Mouse (Mus musculus): ENCODE measurements around the gene Selenom. TPM values are rescaled to one million over a fixed set of nuclear protein-coding genes. Genes with fewer than 3 reads are reported as not detected.
A peak's percentile ranks its signal among the peaks of the same experiment; 100 is the strongest.

Selenom gene
- polyA plus RNA-seq, 1 experiment from 2014 or later, result 129 TPM

DNA sequence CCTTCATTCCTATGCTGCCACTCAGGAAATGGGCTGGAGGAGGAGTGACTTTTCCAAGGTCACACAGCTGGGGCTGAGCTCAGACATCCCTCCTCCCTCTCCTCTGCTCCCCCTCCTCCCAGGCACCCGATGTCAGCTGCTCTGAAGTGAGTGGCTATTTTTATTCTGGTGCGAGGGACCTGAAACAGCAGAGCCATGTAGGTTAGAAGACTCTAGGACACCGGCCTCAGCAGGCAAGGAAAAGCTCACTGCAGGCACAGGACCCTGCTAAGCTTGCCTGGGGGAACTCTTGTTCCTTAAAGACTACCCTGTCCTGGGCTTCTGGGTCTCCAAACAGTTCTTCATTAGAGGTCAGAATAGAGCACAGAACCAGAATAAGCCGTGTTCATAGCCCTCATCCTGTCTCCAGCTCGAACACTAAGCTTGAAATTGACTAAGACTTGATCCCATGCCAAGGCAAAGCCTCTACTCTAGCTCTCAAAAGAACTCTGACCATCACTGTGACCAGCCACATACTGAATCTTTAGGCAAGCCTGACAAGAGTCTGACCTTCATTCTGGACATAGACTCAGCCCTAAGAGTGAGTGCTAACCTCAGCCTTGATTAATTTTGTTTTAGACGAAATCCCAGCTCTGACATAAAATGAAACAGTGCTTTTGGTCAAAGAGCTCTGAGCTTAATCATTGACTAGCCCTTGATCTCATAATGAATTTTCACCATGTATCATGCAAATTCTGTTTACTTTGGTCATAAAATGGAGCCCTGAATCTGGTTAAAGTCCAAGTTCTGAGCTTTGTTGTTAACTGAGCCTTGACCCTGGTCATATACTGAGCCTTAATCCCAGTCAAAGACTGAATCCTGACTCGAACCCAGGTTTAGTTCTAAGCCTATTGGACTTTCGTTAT lies 5.1 kb upstream of the Selenom start:
- H3K9me3 ChIP-seq (replicated peaks; ENCODE audit: control insufficient read depth, low read length, poor library complexity, severe bottlenecking), result no peaks in the 10 kb centered on the region
- H3K4me1 ChIP-seq (ENCODE audit: control insufficient read depth, insufficient read depth, low read length), result no peaks in the 10 kb centered on the region; the same call in 1 of the 2 replicates
- no peak overlapping the region for H3K4me3 ChIP-seq (ENCODE audit: low read depth, low read length)
- no peak overlapping the region for H3K4me2 ChIP-seq (ENCODE audit: low read length)
- ATAC-seq, result no peak
- no peak overlapping the region for H3K27ac ChIP-seq (ENCODE audit: low read length)
- 76% methylated on average over 8 of the region's 8 CpGs for WGBS
- no peaks in the 10 kb centered on the region for H3K27me3 ChIP-seq (ENCODE audit: control insufficient read depth, insufficient read depth, low read depth, low read length)
- H3K36me3 ChIP-seq (ENCODE audit: control insufficient read depth, insufficient read depth, low read length), result no peaks in the 10 kb centered on the region
- no peak overlapping the region for H3K9ac ChIP-seq (ENCODE audit: low read depth, low read length)

DNA sequence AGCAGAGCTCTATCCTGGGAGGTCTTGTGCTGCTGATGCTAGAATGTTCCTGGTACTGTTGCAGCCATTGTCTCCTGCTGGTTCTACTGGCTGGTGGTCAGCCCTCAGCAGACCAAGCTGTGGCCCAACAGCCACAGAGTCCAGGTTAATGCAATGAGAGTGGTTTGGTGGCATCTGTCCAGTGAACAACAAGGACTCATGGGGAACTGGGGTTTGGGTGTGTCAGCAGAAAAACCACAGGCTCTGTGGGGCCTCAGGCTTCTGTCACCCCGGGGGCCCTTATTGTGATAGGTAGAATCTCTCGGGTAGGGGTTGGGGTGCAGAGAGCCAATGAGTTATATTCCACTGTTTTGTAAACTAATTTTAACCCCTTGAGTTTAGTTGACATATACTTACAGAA lies 4.2 kb upstream of the Selenom start:
- ATAC-seq, result no peak
- Histone ChIP-seq H3K9me3 (replicated peaks; ENCODE audit: control insufficient read depth, low read length, poor library complexity, severe bottlenecking) (no peaks in the 10 kb centered on the region), H3K36me3 (ENCODE audit: control insufficient read depth, insufficient read depth, low read length) (no peaks in the 10 kb centered on the region), H3K9ac (ENCODE audit: low read depth, low read length) (no peak overlapping the region), H3K4me1 (ENCODE audit: control insufficient read depth, insufficient read depth, low read length) (no peaks in the 10 kb centered on the region; the same call in 1 of the 2 replicates), H3K4me3 (ENCODE audit: low read depth, low read length) (no peak overlapping the region), H3K4me2 (ENCODE audit: low read length) (no peak overlapping the region), H3K27me3 (ENCODE audit: control insufficient read depth, insufficient read depth, low read depth, low read length) (no peaks in the 10 kb centered on the region), H3K27ac (ENCODE audit: low read length) (no peak overlapping the region)
- 86% methylated on average over 2 of the region's 2 CpGs for WGBS

DNA sequence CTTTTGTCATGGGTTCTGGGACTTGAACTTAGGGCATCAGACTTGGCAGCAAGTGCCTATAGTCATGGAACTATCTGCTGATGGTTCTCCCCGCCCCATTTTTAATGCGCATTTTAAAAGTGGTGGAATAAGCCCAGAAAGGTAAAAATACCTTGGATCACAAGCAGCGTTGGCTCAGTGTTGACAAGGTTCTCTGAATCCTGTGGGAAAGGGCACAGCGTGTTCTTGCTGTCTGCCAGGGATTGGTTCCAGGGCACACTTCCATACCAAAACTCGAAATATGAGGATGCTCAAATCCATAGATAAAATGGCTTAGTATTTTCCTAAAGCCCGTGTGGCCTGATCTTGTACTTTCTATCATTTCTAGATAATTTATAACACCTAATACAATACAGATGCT lies 1.2 kb upstream of the Selenom start:
- Histone ChIP-seq H3K4me1 (ENCODE audit: control insufficient read depth, insufficient read depth, low read length) (peaks cover 9% of the 10 kb centered on the region), H3K27me3 (ENCODE audit: control insufficient read depth, insufficient read depth, low read depth, low read length) (peaks cover 10% of the 10 kb centered on the region), H3K4me3 (ENCODE audit: low read depth, low read length) (no peak overlapping the region), H3K36me3 (ENCODE audit: control insufficient read depth, insufficient read depth, low read length) (no peaks in the 10 kb centered on the region), H3K9ac (ENCODE audit: low read depth, low read length) (no peak overlapping the region), H3K27ac (ENCODE audit: low read length) (no peak overlapping the region), H3K4me2 (ENCODE audit: low read length) (no peak overlapping the region), H3K9me3 (replicated peaks; ENCODE audit: control insufficient read depth, low read length, poor library complexity, severe bottlenecking) (no peaks in the 10 kb centered on the region)
- no peak for ATAC-seq
- WGBS, result 89% methylated on average over 6 of the region's 6 CpGs

DNA sequence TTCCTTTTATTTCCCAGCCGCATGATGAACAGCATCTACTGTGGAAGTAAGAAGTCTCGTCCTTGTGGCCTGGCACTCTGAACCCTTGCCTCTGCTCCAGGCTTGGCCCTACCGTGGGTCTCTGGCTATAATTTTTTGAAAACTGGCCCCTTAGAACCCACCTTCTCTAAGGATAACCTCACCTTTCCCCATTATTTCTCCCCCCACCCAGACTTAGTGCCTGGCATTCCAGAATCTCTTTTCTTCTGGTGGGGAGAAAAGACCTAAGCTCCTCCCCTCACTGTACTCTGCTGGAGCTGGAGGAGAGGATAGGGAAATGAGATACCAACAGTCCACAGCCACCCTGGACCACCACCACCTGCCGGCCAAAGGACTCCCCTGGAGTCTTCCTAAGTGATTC lies 732 bp downstream of the Selenom start:
- Histone ChIP-seq H3K4me1 (ENCODE audit: control insufficient read depth, insufficient read depth, low read length) (peaks cover 9% of the 10 kb centered on the region), H3K9ac (ENCODE audit: low read depth, low read length) (peak overlapping the region; percentile 68), H3K27me3 (ENCODE audit: control insufficient read depth, insufficient read depth, low read depth, low read length) (peaks cover 10% of the 10 kb centered on the region), H3K4me3 (ENCODE audit: low read depth, low read length) (peak overlapping the region; percentile 53), H3K4me2 (ENCODE audit: low read length) (peak overlapping the region; percentile 86), H3K27ac (ENCODE audit: low read length) (no peak overlapping the region), H3K36me3 (ENCODE audit: control insufficient read depth, insufficient read depth, low read length) (no peaks in the 10 kb centered on the region), H3K9me3 (replicated peaks; ENCODE audit: control insufficient read depth, low read length, poor library complexity, severe bottlenecking) (no peaks in the 10 kb centered on the region)
- peak; percentile 36 for ATAC-seq
- 4% methylated on average over 4 of the region's 4 CpGs for WGBS

DNA sequence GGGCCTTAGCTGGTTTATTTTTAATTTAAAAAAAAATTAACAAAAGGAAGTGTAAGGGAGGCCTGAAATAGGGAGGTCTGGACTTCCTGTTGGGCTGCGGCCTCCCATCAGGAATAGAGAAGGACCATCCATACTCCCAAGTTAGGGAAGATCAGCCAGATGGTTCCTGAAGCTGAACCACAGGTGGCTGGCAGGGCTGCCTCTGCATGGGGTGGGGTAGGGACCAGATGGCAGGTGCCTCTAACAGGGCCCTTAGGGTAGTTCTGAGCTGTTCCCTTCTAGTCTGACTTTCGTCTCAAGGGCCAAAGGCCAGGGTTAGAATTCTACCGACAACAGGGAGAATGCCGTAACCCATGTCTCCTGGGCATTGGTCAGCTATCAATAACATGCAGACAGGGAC lies 1.2 kb downstream of the Selenom start:
- no peak for ATAC-seq
- Histone ChIP-seq H3K4me1 (ENCODE audit: control insufficient read depth, insufficient read depth, low read length) (peaks cover 9% of the 10 kb centered on the region), H3K27me3 (ENCODE audit: control insufficient read depth, insufficient read depth, low read depth, low read length) (peaks cover 10% of the 10 kb centered on the region), H3K4me2 (ENCODE audit: low read length) (peak overlapping the region; percentile 86), H3K4me3 (ENCODE audit: low read depth, low read length) (peak overlapping the region; percentile 53), H3K36me3 (ENCODE audit: control insufficient read depth, insufficient read depth, low read length) (no peaks in the 10 kb centered on the region), H3K9me3 (replicated peaks; ENCODE audit: control insufficient read depth, low read length, poor library complexity, severe bottlenecking) (no peaks in the 10 kb centered on the region), H3K27ac (ENCODE audit: low read length) (no peak overlapping the region), H3K9ac (ENCODE audit: low read depth, low read length) (peak overlapping the region; percentile 11; the same call in 1 of the 2 replicates)
- WGBS, result 70% methylated on average over 4 of the region's 4 CpGs

DNA sequence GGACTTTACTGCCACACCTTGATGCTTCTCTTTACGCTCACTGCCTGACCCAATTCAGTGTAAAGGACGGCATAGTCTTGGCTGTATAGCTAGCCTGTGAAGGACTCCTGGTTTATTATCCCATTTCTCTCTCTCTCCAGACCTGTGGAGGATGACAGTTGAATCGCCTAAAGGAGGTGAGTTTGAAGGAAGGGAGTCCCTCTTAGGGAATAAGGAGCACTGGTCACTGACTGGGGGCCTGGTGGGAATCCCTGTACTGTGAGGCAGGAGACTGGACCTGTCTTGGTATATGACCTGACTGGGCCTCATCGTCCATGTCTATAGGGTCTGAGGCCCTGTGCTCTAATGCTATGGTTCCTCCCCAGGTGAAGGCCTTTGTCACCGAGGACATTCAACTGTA lies 1.6 kb downstream of the Selenom start:
- no peak for ATAC-seq
- H3K27ac ChIP-seq (ENCODE audit: low read length), result no peak overlapping the region
- no peak overlapping the region for H3K4me3 ChIP-seq (ENCODE audit: low read depth, low read length)
- peaks cover 10% of the 10 kb centered on the region for H3K27me3 ChIP-seq (ENCODE audit: control insufficient read depth, insufficient read depth, low read depth, low read length)
- H3K36me3 ChIP-seq (ENCODE audit: control insufficient read depth, insufficient read depth, low read length), result no peaks in the 10 kb centered on the region
- H3K4me1 ChIP-seq (ENCODE audit: control insufficient read depth, insufficient read depth, low read length), result peaks cover 9% of the 10 kb centered on the region
- no peak overlapping the region for H3K9ac ChIP-seq (ENCODE audit: low read depth, low read length)
- H3K4me2 ChIP-seq (ENCODE audit: low read length), result peak overlapping the region; percentile 86
- no peaks in the 10 kb centered on the region for H3K9me3 ChIP-seq (replicated peaks; ENCODE audit: control insufficient read depth, low read length, poor library complexity, severe bottlenecking)
- 84% methylated on average over 5 of the region's 5 CpGs for WGBS

DNA sequence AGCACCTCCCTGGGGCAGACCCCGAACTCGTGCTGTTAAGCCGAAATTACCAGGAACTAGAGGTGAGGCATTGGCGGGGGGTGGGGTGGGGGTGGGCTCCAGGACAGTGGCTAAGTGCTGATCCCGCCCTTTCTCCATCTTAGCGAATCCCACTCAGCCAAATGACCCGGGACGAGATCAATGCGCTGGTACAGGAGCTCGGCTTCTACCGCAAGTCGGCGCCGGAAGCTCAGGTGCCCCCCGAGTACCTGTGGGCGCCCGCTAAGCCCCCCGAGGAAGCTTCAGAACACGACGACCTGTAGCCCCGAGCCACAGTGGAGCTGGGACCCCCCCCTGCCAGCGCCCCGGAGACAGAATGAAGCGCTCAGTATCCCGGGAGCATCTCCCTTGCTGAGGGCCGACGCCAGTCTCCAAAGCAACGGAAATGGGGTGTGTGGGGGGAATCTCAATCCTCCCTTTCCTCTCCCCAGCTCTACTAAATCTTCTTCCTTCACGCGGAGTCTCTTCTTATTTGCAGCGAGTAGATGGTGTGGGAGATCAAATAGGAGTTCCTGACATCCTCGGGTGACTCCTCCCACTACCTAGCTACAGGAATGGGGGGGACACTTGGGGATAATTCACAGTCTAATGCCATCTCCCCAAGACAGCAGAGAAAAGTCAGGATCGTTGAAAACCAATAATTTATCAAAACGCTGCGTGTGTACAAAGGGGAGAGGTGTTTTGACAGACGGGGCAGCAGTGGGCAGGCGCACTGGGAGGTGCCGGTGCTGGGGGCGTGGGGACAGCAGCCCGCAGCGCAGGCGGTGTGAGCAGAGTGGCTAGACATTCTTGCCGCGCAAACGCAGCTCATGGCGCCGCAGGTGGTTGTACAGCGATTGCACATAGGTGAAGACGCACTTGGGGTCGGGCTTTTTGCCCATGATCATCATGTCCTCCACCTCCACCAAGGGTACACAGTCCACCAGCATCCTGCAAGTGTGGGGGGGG lies 2.7 kb downstream of the Selenom start:
- Histone ChIP-seq H3K4me1 (ENCODE audit: control insufficient read depth, insufficient read depth, low read length) (peaks cover 9% of the 10 kb centered on the region), H3K27ac (ENCODE audit: low read length) (no peak overlapping the region), H3K4me3 (ENCODE audit: low read depth, low read length) (peak overlapping the region; percentile 45), H3K27me3 (ENCODE audit: control insufficient read depth, insufficient read depth, low read depth, low read length) (peaks cover 10% of the 10 kb centered on the region), H3K9ac (ENCODE audit: low read depth, low read length) (peak overlapping the region; percentile 65), H3K9me3 (replicated peaks; ENCODE audit: control insufficient read depth, low read length, poor library complexity, severe bottlenecking) (no peaks in the 10 kb centered on the region), H3K4me2 (ENCODE audit: low read length) (peak overlapping the region; percentile 86), H3K36me3 (ENCODE audit: control insufficient read depth, insufficient read depth, low read length) (no peaks in the 10 kb centered on the region)
- 2% methylated on average over 49 of the region's 50 CpGs for WGBS
- ATAC-seq, result peak; percentile 18; the same call in 1 of the 2 replicates

DNA sequence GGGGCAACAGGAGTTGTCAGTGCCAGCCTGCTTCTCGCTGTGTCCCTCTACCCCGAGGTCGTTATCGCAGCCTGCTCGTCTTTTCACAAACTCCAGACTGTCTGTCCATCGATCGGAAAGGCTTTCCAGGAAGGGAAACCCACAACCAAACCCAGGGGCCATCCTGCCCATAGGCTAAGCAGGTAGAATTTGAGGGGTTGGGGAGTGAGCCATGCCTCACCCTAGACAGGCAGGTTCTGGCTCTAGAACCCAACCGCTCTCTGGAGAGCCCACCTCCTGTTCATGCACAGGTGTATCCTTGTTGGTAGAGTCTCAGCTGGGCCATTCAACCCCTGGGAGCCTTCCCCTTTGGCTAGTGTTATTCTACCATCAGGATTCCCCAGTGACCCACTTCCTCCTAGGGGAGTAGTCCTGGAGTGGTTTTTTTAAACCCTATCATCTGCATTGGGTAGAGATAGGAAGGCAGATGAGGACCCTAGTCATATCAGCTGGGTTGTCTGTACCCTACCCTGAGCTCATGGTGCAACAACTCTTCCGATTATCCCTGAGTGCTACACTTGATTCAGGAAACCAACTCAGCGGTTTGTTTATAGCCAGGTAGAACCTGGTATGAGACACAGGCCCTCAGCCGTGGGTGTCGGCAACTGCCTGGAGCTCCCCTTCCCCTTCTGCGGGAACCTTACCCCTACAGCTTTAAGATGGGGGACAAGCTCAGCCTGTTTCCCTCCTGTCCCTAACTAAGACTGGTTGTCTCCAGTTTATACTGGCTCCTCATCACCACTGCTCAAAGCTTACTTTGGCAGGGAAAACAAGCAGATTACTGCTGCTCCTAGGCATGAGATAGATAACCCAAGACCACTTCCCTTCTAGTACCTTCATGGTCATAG lies 3.6 kb downstream of the Selenom start:
- ATAC-seq, result no peak
- 62% methylated on average over 13 of the region's 13 CpGs for WGBS
- Histone ChIP-seq H3K27ac (ENCODE audit: low read length) (no peak overlapping the region), H3K27me3 (ENCODE audit: control insufficient read depth, insufficient read depth, low read depth, low read length) (peaks cover 10% of the 10 kb centered on the region), H3K4me3 (ENCODE audit: low read depth, low read length) (peak overlapping the region; percentile 45; the same call in 1 of the 2 replicates), H3K4me2 (ENCODE audit: low read length) (peak overlapping the region; percentile 86), H3K9ac (ENCODE audit: low read depth, low read length) (no peak overlapping the region), H3K36me3 (ENCODE audit: control insufficient read depth, insufficient read depth, low read length) (no peaks in the 10 kb centered on the region), H3K4me1 (ENCODE audit: control insufficient read depth, insufficient read depth, low read length) (peaks cover 9% of the 10 kb centered on the region), H3K9me3 (replicated peaks; ENCODE audit: control insufficient read depth, low read length, poor library complexity, severe bottlenecking) (no peaks in the 10 kb centered on the region)

All from midbrain, embryonic 16.5 days (tissue).